Mouse (Mus musculus) heart, adult 11 months (tissue): Measurements from ENCODE around the gene Gys1.
"Not testable (repeated sequence)": the region's sequence is repeated elsewhere in the genome, so short reads cannot be mapped to it uniquely, and the experiment has no call there.

Source experiments
- DNase-seq: peaks from one replicate; pipeline ENCODE4 v3.0.0; 2022

The Gys1 gene

GRCm38 (mm10) chr7:45458748-45459563 is 24.3 kb downstream of the Gys1 start:
- DNase-seq: peak; percentile 99

GRCm38 (mm10) chr7:45459564-45460140 is 25.0 kb downstream of the Gys1 start, which contains the start of gene Ftl1:
Ftl1 (minus strand) TSS chr7:45459884.
- peak; percentile 100 for DNase-seq

- DNase-seq: peak; percentile 93
Observed at GRCm38 (mm10) chr7:45460377-45460776, 25.7 kb downstream of the Gys1 start.

GRCm38 (mm10) chr7:45460860-45461314 is 26.2 kb downstream of the Gys1 start:
- DNase-seq: peak; percentile 98

- DNase-seq: peak; percentile 96
Observed at GRCm38 (mm10) chr7:45461326-45461725, 26.7 kb downstream of the Gys1 start.

- DNase-seq: peak; percentile 93
Observed at GRCm38 (mm10) chr7:45461781-45462180, 27.1 kb downstream of the Gys1 start.

GRCm38 (mm10) chr7:45462325-45462724 is 27.7 kb downstream of the Gys1 start:
- peak; percentile 87 for DNase-seq

GRCm38 (mm10) chr7:45462868-45463267 is 28.2 kb downstream of the Gys1 start:
- peak; percentile 86 for DNase-seq

GRCm38 (mm10) chr7:45463987-45464778 is 29.5 kb downstream of the Gys1 start:
- DNase-seq: peak; percentile 91

- peak; percentile 90 for DNase-seq
Observed at GRCm38 (mm10) chr7:45465112-45465511, 30.5 kb downstream of the Gys1 start.

GRCm38 (mm10) chr7:45465549-45465948 is 30.9 kb downstream of the Gys1 start:
- peak; percentile 94 for DNase-seq

GRCm38 (mm10) chr7:45466283-45467089 is 31.8 kb downstream of the Gys1 start, which contains the start of gene Bax:
Bax (minus strand) TSS chr7:45466898.
- DNase-seq: peak; percentile 100

GRCm38 (mm10) chr7:45467090-45467670 is 32.5 kb downstream of the Gys1 start:
- DNase-seq: peak; percentile 90

- peak; percentile 89 for DNase-seq
Observed at GRCm38 (mm10) chr7:45470869-45471268, 36.2 kb downstream of the Gys1 start.

GRCm38 (mm10) chr7:45475291-45475969 is 40.8 kb downstream of the Gys1 start:
- peak; percentile 91 for DNase-seq

- DNase-seq: no peak
Observed at GRCm38 (mm10) chr7:45476453-45476852, 41.8 kb downstream of the Gys1 start.

GRCm38 (mm10) chr7:45477003-45477402 is 42.4 kb downstream of the Gys1 start:
- DNase-seq: peak; percentile 92

GRCm38 (mm10) chr7:45478774-45479173 is 44.1 kb downstream of the Gys1 start:
- DNase-seq: peak; percentile 92

GRCm38 (mm10) chr7:45480310-45480709 is 45.7 kb downstream of the Gys1 start:
- DNase-seq: not testable (repeated sequence)

GRCm38 (mm10) chr7:45481374-45481927 is 46.8 kb downstream of the Gys1 start, which contains the start of gene Tulp2:
Tulp2 (plus strand) TSS chr7:45481877.
- peak; percentile 94 for DNase-seq

GRCm38 (mm10) chr7:45482166-45482565 is 47.5 kb downstream of the Gys1 start:
- DNase-seq: no peak
